Mouse (Mus musculus) lung, adult 2 months (tissue): ENCODE data around the gene Eaf2. TPM values are rescaled to one million over a fixed set of nuclear protein-coding genes. Genes with fewer than 3 reads are reported as not detected.
"Not testable (repeated sequence)": the region's sequence is repeated elsewhere in the genome, so short reads cannot be mapped to it uniquely, and the experiment has no call there.

Experiments
- DNase-seq: peaks from one replicate; pipeline ENCODE4 v3.0.0; 2022
- H3K4me1 ChIP-seq: fragments of 200-500 bp; 2 replicates; pipeline ENCODE4 v1.6.1; 2011; ENCODE audit warnings: low read length; ENCODE audit not compliant: control insufficient read depth, insufficient read depth
- H3K4me3 ChIP-seq: fragments of 200-500 bp; replicated peaks from 2 replicates; pipeline ENCODE3; 2011; ENCODE audit warnings: low read depth, mild to moderate bottlenecking, control low read depth, low read length; ENCODE audit errors: extremely low read depth
- CTCF ChIP-seq: fragments of 200-500 bp; IDR thresholded peaks from 2 replicates; pipeline ENCODE4 v1.5.1; 2011; ENCODE audit warnings: mild to moderate bottlenecking, low read length, control low read depth; ENCODE audit not compliant: insufficient read depth
- POLR2A ChIP-seq: fragments of 200-500 bp; IDR thresholded peaks from 2 replicates; pipeline ENCODE4 v1.6.1; 2011; ENCODE audit warnings: low read depth, mild to moderate bottlenecking, control low read depth, low read length, borderline replicate concordance; ENCODE audit errors: extremely low read depth
- WGBS: fragments of 180-500 bp; shearing (Covaris S2); methylation state at CpG from one replicate; pipeline ENCODE4 v1.1.7; 2018; 5-methylcytosine and 5-hydroxymethylcytosine counted together
- polyA plus RNA-seq: library from polyadenylated mRNA; depleted of rRNA; stranded (reverse); fragments of >200 nt; gene quantifications from 2 replicates; pipeline ENCODE4 v1.2.3, GENCODE M21; 2012

Gene Eaf2
- polyA plus RNA-seq, 1 experiment: 0.79 TPM

DNA sequence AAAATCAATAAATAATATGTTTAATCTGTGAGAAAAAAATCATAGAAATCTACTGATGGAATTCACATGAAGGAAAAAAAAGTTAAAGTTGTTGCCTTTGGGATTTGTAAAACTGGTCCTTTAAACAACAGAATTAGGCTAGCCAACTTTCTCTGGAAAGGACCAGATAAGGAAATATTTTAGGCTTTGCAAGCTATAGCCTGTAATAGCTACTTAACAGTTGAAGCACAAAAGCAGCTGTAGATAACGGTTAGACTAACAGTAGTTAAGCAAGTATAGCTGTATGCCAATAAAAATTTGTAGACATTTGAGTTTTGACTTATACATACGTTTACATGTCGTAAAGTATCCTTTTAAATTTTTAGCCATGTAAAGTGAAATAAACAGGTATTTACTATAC lies 11.2 kb downstream of the Eaf2 start:
- Histone ChIP-seq H3K4me3 (no peak overlapping the region), H3K4me1 (no peaks in the 10 kb centered on the region)
- DNase-seq: no peak
- 88% methylated on average over 3 of the region's 3 CpGs for WGBS
- TF ChIP-seq CTCF: no peak
- no peak for TF ChIP-seq POLR2A

DNA sequence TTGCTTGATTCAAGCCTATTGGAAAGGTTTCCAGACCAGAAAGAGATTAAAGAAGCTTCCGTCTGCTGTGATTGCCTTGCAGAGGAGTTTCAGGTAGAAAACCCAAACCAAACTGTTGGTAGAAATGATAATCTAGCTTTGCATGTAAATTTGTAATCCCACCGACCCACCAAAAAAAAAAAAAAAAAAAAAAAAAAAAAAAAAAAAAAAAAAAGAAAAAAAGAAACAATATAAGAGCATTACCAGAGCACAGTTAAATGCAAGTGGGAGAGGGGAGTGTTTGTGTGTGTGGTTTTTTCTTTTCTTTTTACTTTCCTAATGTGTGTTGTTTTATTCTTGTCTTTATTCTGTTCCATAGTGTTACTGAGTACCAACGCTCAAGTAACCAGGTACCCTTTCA lies 23.6 kb downstream of the Eaf2 start:
- H3K4me1 ChIP-seq: no peaks in the 10 kb centered on the region
- DNase-seq: no peak
- 91% methylated on average over 3 of the region's 3 CpGs for WGBS
- H3K4me3 ChIP-seq: no peak overlapping the region
- TF ChIP-seq POLR2A (no peak), CTCF (no peak)

DNA sequence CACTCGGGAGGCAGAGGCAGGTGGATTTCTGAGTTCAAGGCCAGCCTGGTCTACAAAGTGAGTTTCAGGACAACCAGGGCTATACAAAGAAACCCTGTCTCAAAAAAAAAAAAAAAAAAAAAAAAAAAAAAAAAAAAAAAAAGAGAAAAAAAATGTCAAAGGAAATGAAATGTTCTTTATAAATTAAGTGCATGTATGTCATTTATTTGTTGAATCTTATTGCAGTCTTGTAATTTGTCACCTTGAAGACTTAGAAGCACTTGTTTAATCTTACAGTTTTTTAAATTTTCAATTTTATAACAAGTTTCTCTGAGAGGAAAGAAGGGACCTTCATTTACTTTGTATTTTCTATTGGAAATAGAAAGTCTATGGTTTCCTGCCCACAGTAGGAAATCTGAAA lies 27.9 kb downstream of the Eaf2 start:
- DNase-seq, H3K4me1 ChIP-seq, H3K4me3 ChIP-seq: not testable (repeated sequence)
- WGBS: 96% methylated on average over 1 of the region's 1 CpGs

DNA sequence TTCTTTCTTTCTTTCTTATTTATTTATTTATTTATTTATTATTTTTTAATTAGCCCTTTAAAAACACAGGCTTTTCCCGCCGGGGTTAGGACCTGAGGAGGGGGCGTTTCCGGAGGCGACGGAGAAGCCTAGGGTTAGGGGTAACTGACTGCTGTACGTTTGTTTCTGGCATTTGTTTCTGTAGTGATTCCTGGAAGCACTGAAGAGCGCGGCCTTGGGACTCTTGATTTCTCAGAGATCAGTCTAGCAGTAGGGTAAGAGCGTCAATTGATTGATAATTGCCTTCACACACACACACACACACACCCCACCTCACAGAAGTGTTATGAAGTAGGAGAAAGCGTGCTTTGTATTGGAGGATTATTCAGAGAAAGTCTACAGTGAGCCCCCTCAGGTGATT lies 46.0 kb downstream of the Eaf2 start:
- WGBS: 11% methylated on average over 11 of the region's 11 CpGs
- peak overlapping the region; percentile 99 for H3K4me3 ChIP-seq
- H3K4me1 ChIP-seq: peaks cover 3% of the 10 kb centered on the region; the same call in 1 of the 2 replicates
- no peak for TF ChIP-seq POLR2A
- TF ChIP-seq CTCF: no peak
- DNase-seq: no peak

DNA sequence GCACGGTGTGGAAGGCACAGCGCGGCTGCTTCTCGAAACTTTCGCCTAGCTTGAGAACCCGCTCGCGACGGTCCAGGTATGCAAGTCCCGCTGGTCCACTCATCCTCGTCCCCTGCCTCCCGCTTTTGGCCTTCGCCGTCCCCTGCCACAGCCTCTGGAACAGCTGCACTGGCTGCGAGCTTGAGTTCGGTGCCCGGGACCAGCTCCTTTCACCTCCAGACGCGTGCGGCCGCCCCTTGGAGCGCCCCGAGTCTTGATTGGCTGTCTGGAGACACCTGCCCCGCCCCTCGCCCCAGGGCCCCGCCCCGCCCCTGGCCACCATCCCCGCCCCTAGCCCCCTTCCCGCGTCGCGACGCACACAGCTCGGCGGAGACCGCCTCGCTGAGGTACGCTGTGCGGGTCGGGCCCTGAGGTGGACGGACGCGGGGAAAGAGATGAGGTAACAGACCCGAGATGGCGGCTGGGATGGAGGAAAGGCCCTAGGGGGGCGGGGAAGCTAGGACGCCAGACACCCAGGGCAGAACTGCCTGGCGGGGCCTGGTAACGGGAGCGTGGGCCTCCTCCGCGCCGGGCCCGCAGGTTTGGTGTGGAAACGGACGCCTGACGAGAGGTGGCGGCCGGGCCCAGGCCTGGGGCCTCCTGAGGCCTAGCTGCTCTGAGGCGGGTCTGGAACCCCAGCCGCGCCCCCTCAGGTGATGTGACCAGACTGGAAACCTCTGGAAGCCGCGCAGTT lies 46.6 kb downstream of the Eaf2 start, which contains the start of gene Iqcb1:
Iqcb1 (plus strand) TSS at position 332 of the 733 bp plus-strand sequence.
- TF ChIP-seq CTCF (no peak), POLR2A (peak; percentile 50; the same call in 1 of the 2 replicates)
- peak; percentile 79 for DNase-seq
- 1% methylated on average over 64 of the region's 64 CpGs for WGBS
- peak within 1 kb of the TSS; percentile 99 for H3K4me3 ChIP-seq
- H3K4me1 ChIP-seq: peaks cover 3% of the 10 kb centered on the region; the same call in 1 of the 2 replicates

DNA sequence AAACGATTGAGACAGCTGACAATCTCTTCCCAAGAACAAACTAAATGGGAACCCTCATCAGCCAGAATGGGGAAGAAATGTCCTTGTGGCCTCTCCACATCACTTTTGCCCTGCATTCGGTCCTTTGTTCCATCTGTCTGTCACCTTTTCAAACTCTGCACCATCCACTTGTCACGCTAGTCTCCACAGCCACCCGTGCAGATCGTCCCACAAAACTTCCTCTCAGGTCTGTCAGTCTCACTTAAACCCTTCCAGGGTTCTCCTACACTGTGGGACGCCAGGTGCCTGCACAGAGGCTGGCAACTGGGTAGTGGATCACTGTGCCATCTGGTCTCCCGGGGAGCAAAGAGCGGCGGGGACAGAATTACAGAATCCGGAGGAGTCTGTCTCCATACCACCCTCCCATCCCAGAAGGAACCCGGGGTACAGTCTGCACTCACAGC lies 47.2 kb downstream of the Eaf2 start:
- H3K4me3 ChIP-seq: peak overlapping the region; percentile 72
- H3K4me1 ChIP-seq: peaks cover 3% of the 10 kb centered on the region; the same call in 1 of the 2 replicates
- WGBS: 8% methylated on average over 11 of the region's 11 CpGs
- no peak for DNase-seq
- TF ChIP-seq CTCF: no peak
- TF ChIP-seq POLR2A: no peak

DNA sequence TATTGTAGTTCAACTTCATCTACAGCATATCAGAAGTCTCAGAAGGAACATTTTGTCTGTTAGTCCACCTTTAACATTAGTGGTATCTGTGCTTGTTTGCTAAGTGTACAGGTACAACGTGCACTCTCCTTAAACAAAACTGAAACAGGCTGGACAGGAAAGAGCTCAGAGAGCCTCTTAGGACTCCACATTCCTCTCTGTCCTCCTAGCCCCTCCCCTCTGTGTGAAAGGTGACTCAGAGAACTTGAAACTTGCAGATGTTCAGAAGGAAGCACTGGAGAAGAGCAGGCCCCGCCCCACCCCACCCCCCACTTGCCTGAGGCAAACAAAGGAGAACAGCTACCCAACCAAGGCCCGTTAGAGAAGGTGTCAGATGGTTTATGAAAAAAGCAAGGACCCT lies 53.3 kb downstream of the Eaf2 start:
- WGBS: 7% methylated on average over 3 of the region's 3 CpGs

DNA sequence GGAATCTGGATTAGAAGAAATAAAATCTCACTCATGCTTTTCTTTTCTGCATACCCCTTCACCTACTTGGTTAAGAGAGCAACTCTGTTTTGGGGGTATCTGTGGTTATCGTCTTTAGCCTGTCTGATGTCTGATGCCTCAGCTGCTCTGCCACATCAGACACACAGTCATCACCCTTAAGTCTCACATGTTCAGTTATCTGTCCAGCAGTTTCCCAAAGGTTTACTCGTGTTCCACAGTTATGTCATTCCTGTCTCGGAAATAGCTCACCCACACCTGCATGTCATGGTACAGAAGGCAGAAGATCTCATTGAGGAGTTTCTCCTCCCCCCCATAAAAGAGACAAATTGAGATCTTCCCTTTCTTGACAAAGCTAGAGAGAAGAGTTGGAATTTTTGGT lies 54.1 kb downstream of the Eaf2 start:
- 68% methylated on average over 3 of the region's 3 CpGs for WGBS
- TF ChIP-seq POLR2A (no peak), CTCF (no peak)

More for the DNA sequence above, 53.3 kb downstream of the Eaf2 start:
- Histone ChIP-seq H3K4me1 (no peaks in the 10 kb centered on the region), H3K4me3 (no peak overlapping the region)
- no peak for DNase-seq
- TF ChIP-seq CTCF (no peak), POLR2A (no peak)

DNA sequence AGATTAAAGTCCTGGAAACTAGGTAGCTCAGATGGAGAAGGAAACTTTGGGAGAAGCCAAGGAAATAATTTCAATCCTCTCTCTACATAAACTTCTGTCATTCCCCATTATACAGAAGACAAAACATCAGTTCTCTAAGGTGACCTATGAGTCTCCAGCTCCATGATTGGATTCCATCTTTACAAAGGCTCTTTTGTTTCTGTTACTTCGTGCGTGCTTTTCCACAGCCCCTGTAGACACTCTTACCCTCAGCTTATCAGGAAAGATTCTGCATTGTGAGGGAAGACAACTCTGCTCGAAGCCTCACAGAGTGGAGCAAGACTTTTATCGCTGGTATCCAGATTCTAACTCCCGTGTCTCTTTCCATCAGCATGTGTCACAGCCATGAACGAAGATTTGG lies 54.8 kb downstream of the Eaf2 start:
- WGBS: 73% methylated on average over 6 of the region's 6 CpGs
- DNase-seq: no peak
- H3K4me1 ChIP-seq: no peaks in the 10 kb centered on the region
- TF ChIP-seq CTCF (no peak), POLR2A (no peak)
- no peak overlapping the region for H3K4me3 ChIP-seq

More for the DNA sequence above, 54.1 kb downstream of the Eaf2 start:
- H3K4me3 ChIP-seq: no peak overlapping the region
- H3K4me1 ChIP-seq: no peaks in the 10 kb centered on the region
- DNase-seq: no peak

DNA sequence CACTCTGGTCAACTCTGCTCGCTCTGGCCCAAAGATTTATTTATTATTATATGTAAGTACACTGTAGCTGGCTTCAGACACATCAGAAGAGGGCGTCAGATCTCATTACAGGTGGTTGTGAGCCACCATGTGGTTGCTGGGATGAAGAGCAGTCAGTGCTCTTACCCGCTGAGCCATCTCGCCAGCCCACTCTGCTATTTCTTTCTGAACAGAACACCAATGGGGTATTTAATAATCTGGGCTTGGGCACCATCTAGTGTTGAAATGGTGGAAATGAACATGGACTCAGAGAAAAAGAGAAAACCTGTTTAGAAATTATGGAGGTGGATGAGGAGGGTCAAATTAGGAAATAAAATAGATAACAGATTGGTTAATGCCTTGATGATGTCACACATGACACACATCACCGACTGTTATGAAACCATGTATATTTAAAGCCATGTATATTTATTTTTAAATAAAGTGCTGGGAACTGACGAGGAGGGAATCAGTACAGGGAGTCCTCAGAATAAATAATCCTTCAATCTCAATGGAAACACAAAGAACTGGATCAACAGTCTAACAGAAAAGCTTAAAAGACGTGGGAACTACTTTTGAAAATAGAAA lies 57.4 kb downstream of the Eaf2 start:
- WGBS: 14% methylated on average over 7 of the region's 7 CpGs
- Histone ChIP-seq H3K4me3 (no peak overlapping the region), H3K4me1 (no peaks in the 10 kb centered on the region)
- DNase-seq: peak; percentile 37
- TF ChIP-seq POLR2A (no peak), CTCF (peak; percentile 52)
